Mouse (Mus musculus) MEL (cell line): ENCODE measurements around the gene Tmem237.

Experiments
- CTCF ChIP-seq, 3 experiments: IDR thresholded peaks in 2 of 3; conservative IDR thresholded peaks in 1 of 3; 2 replicates each; pipeline ENCODE4 v1.5.1; 2011 to 2012; ENCODE audit warnings: low read length in 3 of 3, low read depth in 2 of 3, mild to moderate bottlenecking in 2 of 3, improper control_type of control experiment in 1 of 3, inconsistent platforms in 1 of 3, mixed read lengths in 1 of 3, moderate library complexity in 1 of 3; ENCODE audit not compliant: control insufficient read depth in 1 of 3, insufficient read depth in 1 of 3, poor library complexity in 1 of 3, severe bottlenecking in 1 of 3
- EP300 ChIP-seq, 2 experiments: IDR thresholded peaks; 2 replicates each; pipeline ENCODE4 v1.6.1; 2011; ENCODE audit warnings: improper control_type of control experiment in 2 of 2, low read length in 2 of 2, low read depth in 1 of 2, mild to moderate bottlenecking in 1 of 2
- MAFK ChIP-seq: IDR thresholded peaks from 2 replicates; pipeline ENCODE4 v1.6.1; 2011; ENCODE audit warnings: low read depth, mild to moderate bottlenecking, low read length, improper control_type of control experiment, borderline replicate concordance
- MAZ ChIP-seq: IDR thresholded peaks from 2 replicates; pipeline ENCODE4 v1.6.1; 2012; ENCODE audit warnings: low read depth, mild to moderate bottlenecking, inconsistent platforms, low read length, improper control_type of control experiment
- MYB ChIP-seq: IDR thresholded peaks from 2 replicates; pipeline ENCODE4 v1.6.1; 2011; ENCODE audit warnings: mild to moderate bottlenecking, low read depth, low read length, improper control_type of control experiment
- NELFE ChIP-seq: IDR thresholded peaks from 2 replicates; pipeline ENCODE4 v1.6.1; 2011; ENCODE audit warnings: low read depth, low read length, improper control_type of control experiment
- POLR2A ChIP-seq, 2 experiments: IDR thresholded peaks; 2 replicates each; pipeline ENCODE4 v1.6.1; 2011 to 2012; ENCODE audit warnings: low read length in 2 of 2, mild to moderate bottlenecking in 2 of 2, control low read depth in 1 of 2, improper control_type of control experiment in 1 of 2, low read depth in 1 of 2, moderate library complexity in 1 of 2; ENCODE audit not compliant: control insufficient read depth in 1 of 2, insufficient read depth in 1 of 2, poor library complexity in 1 of 2
- POLR2AphosphoS2 ChIP-seq: IDR thresholded peaks from 2 replicates; pipeline ENCODE4 v1.6.1; 2011; ENCODE audit warnings: low read length, improper control_type of control experiment
- SIN3A ChIP-seq: IDR thresholded peaks from 2 replicates; pipeline ENCODE4 v1.6.1; 2012; ENCODE audit warnings: low read length, improper control_type of control experiment, inconsistent platforms
- TAL1 ChIP-seq: IDR thresholded peaks from 2 replicates; pipeline ENCODE4 v1.6.1; 2012; ENCODE audit warnings: mild to moderate bottlenecking, inconsistent platforms, low read length, moderate library complexity, mixed read lengths
- TCF12 ChIP-seq: IDR thresholded peaks from 2 replicates; pipeline ENCODE4 v1.6.1; 2014; ENCODE audit warnings: low read depth, mild to moderate bottlenecking, inconsistent platforms, low read length, improper control_type of control experiment, moderate library complexity
- USF1 ChIP-seq: IDR thresholded peaks from 2 replicates; pipeline ENCODE4 v1.6.1; 2014; ENCODE audit warnings: low read depth, mild to moderate bottlenecking, inconsistent platforms, low read length, improper control_type of control experiment, moderate library complexity
- ZNF384 ChIP-seq: IDR thresholded peaks from 2 replicates; pipeline ENCODE4 v1.6.1; 2012; ENCODE audit warnings: low read depth, mild to moderate bottlenecking, inconsistent platforms, low read length, improper control_type of control experiment

- no peak for TF ChIP-seq EP300 (IDR thresholded peaks at IDR 0.05; ENCODE audit: low read depth in 1 of 2, low read length in 2 of 2)
- TF ChIP-seq ZNF384 = no peak
- no peak for TF ChIP-seq CTCF (IDR thresholded peaks at IDR 0.05 in 2 of 3, conservative IDR thresholded peaks at IDR 0.05 in 1 of 3; ENCODE audit: control insufficient read depth in 1 of 3, insufficient read depth in 1 of 3, low read depth in 2 of 3, low read length in 3 of 3, poor library complexity in 1 of 3, severe bottlenecking in 1 of 3)
- TF ChIP-seq MAZ = no peak
- no peak for TF ChIP-seq TAL1
- TF ChIP-seq TCF12 = no peak
- no peak for TF ChIP-seq POLR2AphosphoS2
- TF ChIP-seq POLR2A (IDR thresholded peaks at IDR 0.05; ENCODE audit: control insufficient read depth in 1 of 2, insufficient read depth in 1 of 2, low read depth in 1 of 2, low read length in 2 of 2, poor library complexity in 1 of 2) = no peak
- TF ChIP-seq MYB = no peak
- no peak for TF ChIP-seq USF1
- TF ChIP-seq NELFE = no peak
- TF ChIP-seq MAFK = no peak
- TF ChIP-seq SIN3A = no peak
Measured at GRCm38 (mm10) chr1:59158498-59158897, 38.3 kb upstream of the Tmem237 start.
